15 mouse cellular contexts compared by ENCODE assay signal in the genomic region with DNA sequence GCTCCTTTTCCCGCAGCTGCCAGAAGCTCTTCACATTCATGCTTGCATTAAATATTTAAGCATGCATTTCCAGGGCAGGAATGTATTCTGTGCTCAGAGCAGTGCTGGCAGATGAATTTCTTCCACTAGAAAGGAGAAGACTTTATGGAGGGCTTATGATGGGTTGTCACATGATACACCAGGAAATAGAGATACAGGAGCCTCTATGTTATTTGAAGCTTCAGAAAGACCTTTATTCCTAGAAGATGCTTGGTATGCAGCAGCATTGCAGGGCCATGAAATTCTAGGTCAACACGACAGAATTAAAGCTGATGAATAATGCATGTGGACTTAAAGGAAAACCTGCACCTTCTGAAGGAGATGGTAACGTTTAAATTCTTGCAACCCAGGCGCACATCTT.
DNase-seq lines count a peak whose midpoint lies in the region; ATAC-seq and TF ChIP-seq lines count a peak whose summit lies in the region.
"Had no signal": no experiment of that assay in that cellular context is flagged by ENCODE, and none has a peak within 500 bp of the region (broad histone marks: within the 10 kb centered on the region; RNA-seq: fewer than 3 reads in every experiment).

No protein-coding gene starts in this region.

- H3K27me3 ChIP-seq in hindbrain, embryonic 13.5 days: no peaks in the 10 kb centered on the region
- H3K27me3 ChIP-seq in hindbrain, embryonic 11.5 days (ENCODE audit: control insufficient read depth, insufficient read depth, low read length): no peaks in the 10 kb centered on the region
- no peaks in the 10 kb centered on the region for H3K27me3 ChIP-seq in hindbrain, embryonic 14.5 days (ENCODE audit: control insufficient read depth, insufficient read depth, low read length)
- H3K27me3 ChIP-seq in neural tube, embryonic 14.5 days (ENCODE audit: control insufficient read depth, insufficient read depth, low read length): no peaks in the 10 kb centered on the region
- H3K27me3 ChIP-seq: intestine, embryonic 15.5 days had no signal

- TF ChIP-seq CTCF in brain, embryonic 14.5 days (IDR thresholded peaks at IDR 0.05; ENCODE audit: borderline replicate concordance, extremely low read depth, insufficient read depth, insufficient read length): no peak

- no peak for DNase-seq in hindbrain, embryonic 11.5 days (ENCODE audit: low spot score)
- DNase-seq in brain, embryonic 14.5 days (ENCODE audit: low read depth): peak; percentile 47
- no peak for DNase-seq in hindbrain, embryonic 14.5 days (ENCODE audit: low spot score)
- DNase-seq in adrenal gland, postnatal 4 days (ENCODE audit: low spot score in 2 of 2): no peak
- DNase-seq in adrenal gland, adult 2 months: no peak
- DNase-seq: adrenal gland, postnatal 10 days; heart, postnatal 10 days; liver; lung, adult 2 months had no signal

- H3K9me3 ChIP-seq in hindbrain, embryonic 13.5 days: no peaks in the 10 kb centered on the region
- no peaks in the 10 kb centered on the region for H3K9me3 ChIP-seq in hindbrain, embryonic 11.5 days (ENCODE audit: control insufficient read depth, low read length)
- H3K9me3 ChIP-seq in hindbrain, embryonic 14.5 days (ENCODE audit: control insufficient read depth, low read length): no peaks in the 10 kb centered on the region
- no peaks in the 10 kb centered on the region for H3K9me3 ChIP-seq in neural tube, embryonic 14.5 days (ENCODE audit: control insufficient read depth, low read length)
- H3K9me3 ChIP-seq: intestine, embryonic 15.5 days had no signal

- H3K4me2 ChIP-seq in hindbrain, embryonic 13.5 days: no peak overlapping the region
- no peak overlapping the region for H3K4me2 ChIP-seq in hindbrain, embryonic 11.5 days (replicated peaks; ENCODE audit: low read depth, low read length)
- no peak overlapping the region for H3K4me2 ChIP-seq in hindbrain, embryonic 14.5 days (replicated peaks)
- H3K4me2 ChIP-seq in neural tube, embryonic 14.5 days (ENCODE audit: low read depth, low read length): no peak overlapping the region
- H3K4me2 ChIP-seq: intestine, embryonic 15.5 days had no signal

- peak overlapping the region; percentile 45; the same call in 1 of the 2 replicates for H3K27ac ChIP-seq in hindbrain, embryonic 13.5 days
- H3K27ac ChIP-seq in hindbrain, embryonic 11.5 days (ENCODE audit: low read depth, low read length): no peak overlapping the region
- H3K27ac ChIP-seq in hindbrain, embryonic 14.5 days: 0 out of 2 replicates have a peak overlapping the region, but pooled peaks have one; percentile 8
- no peak overlapping the region for H3K27ac ChIP-seq in neural tube, embryonic 14.5 days (ENCODE audit: low read depth, low read length)
- H3K27ac ChIP-seq: intestine, embryonic 15.5 days; kidney, postnatal 0 days had no signal

- ATAC-seq in hindbrain, embryonic 13.5 days (ENCODE audit: low FRiP score): peak; percentile 9; the same call in 1 of the 2 replicates
- no peak for ATAC-seq in hindbrain, embryonic 11.5 days (ENCODE audit: low FRiP score)
- ATAC-seq in hindbrain, embryonic 14.5 days (ENCODE audit: low FRiP score): no peak
- peak; percentile 52 for ATAC-seq in neural tube, embryonic 14.5 days (ENCODE audit: low read depth)
- ATAC-seq: CD4-positive, CD25-positive, alpha-beta regulatory T cell, adult 4 months; intestine, embryonic 15.5 days had no signal

- 37% methylated on average over 4 of the region's 4 CpGs for WGBS in hindbrain, embryonic 13.5 days
- WGBS in hindbrain, embryonic 11.5 days: 53% methylated on average over 4 of the region's 4 CpGs
- 38% methylated on average over 4 of the region's 4 CpGs for WGBS in hindbrain, embryonic 14.5 days
- 26% methylated on average over 4 of the region's 4 CpGs for whole genome bisulfite sequencing in neural tube, embryonic 14.5 days

- peaks cover 18% of the 10 kb centered on the region for H3K4me1 ChIP-seq in hindbrain, embryonic 13.5 days (replicated peaks)
- peaks cover 2% of the 10 kb centered on the region; the same call in 1 of the 2 replicates for H3K4me1 ChIP-seq in hindbrain, embryonic 11.5 days (replicated peaks; ENCODE audit: control insufficient read depth, insufficient read depth, low read length)
- peaks cover 12% of the 10 kb centered on the region for H3K4me1 ChIP-seq in hindbrain, embryonic 14.5 days (replicated peaks; ENCODE audit: control insufficient read depth, insufficient read depth, low read length)
- H3K4me1 ChIP-seq in neural tube, embryonic 14.5 days (ENCODE audit: control insufficient read depth, insufficient read depth, low read length): 0 out of 2 replicates have a peak, but pooled peaks cover 9% of the 10 kb centered on the region
- H3K4me1 ChIP-seq: intestine, embryonic 15.5 days had no signal

- no peak overlapping the region for H3K4me3 ChIP-seq in hindbrain, embryonic 13.5 days
- no peak overlapping the region for H3K4me3 ChIP-seq in hindbrain, embryonic 11.5 days (ENCODE audit: low read depth, low read length)
- no peak overlapping the region for H3K4me3 ChIP-seq in hindbrain, embryonic 14.5 days (replicated peaks; ENCODE audit: low read length)
- H3K4me3 ChIP-seq in neural tube, embryonic 14.5 days (ENCODE audit: low read depth, low read length): no peak overlapping the region
- H3K4me3 ChIP-seq: intestine, embryonic 15.5 days; myocyte had no signal

- H3K36me3 ChIP-seq in hindbrain, embryonic 13.5 days: no peaks in the 10 kb centered on the region
- no peaks in the 10 kb centered on the region for H3K36me3 ChIP-seq in hindbrain, embryonic 11.5 days (ENCODE audit: control insufficient read depth, insufficient read depth, low read length)
- H3K36me3 ChIP-seq in hindbrain, embryonic 14.5 days (replicated peaks; ENCODE audit: control insufficient read depth, insufficient read depth): no peaks in the 10 kb centered on the region
- H3K36me3 ChIP-seq in neural tube, embryonic 14.5 days (ENCODE audit: control insufficient read depth, insufficient read depth, low read length): no peaks in the 10 kb centered on the region
- H3K36me3 ChIP-seq: intestine, embryonic 15.5 days had no signal

- no peak overlapping the region for H3K9ac ChIP-seq in hindbrain, embryonic 13.5 days
- no peak overlapping the region for H3K9ac ChIP-seq in hindbrain, embryonic 11.5 days (ENCODE audit: low read depth, low read length)
- H3K9ac ChIP-seq in hindbrain, embryonic 14.5 days: no peak overlapping the region
- no peak overlapping the region for H3K9ac ChIP-seq in neural tube, embryonic 14.5 days (replicated peaks; ENCODE audit: low read depth, low read length)
- H3K9ac ChIP-seq: intestine, embryonic 15.5 days had no signal

- no peak for TF ChIP-seq POLR2A in brain, embryonic 14.5 days (IDR thresholded peaks at IDR 0.05; ENCODE audit: borderline replicate concordance, extremely low read depth, insufficient read depth, insufficient read length, poor library complexity, severe bottlenecking)

Comparison
In these comparisons a context has a peak if more than half of its experiments do, and no peak if none do; other contexts are left out.
1. ATAC-seq: peak in hindbrain, embryonic 13.5 days (single experiment) and neural tube, embryonic 14.5 days (single experiment); none in hindbrain, embryonic 11.5 days (single experiment) and hindbrain, embryonic 14.5 days (single experiment).
2. H3K27ac ChIP-seq: peak in hindbrain, embryonic 13.5 days (single experiment) and hindbrain, embryonic 14.5 days (single experiment); none in hindbrain, embryonic 11.5 days (single experiment) and neural tube, embryonic 14.5 days (single experiment).